Mouse (Mus musculus): Measurements from ENCODE around the gene Tceal9.

Gene Tceal9

GRCm38 (mm10) chrX:136270393-136271111 lies 25.7 kb downstream of the Tceal9 start:
- DNase-seq: peak; percentile 17 to 34

- DNase-seq: no peak
Measured at GRCm38 (mm10) chrX:136274542-136274941, 29.7 kb downstream of the Tceal9 start.

GRCm38 (mm10) chrX:136275386-136275785 lies 30.5 kb downstream of the Tceal9 start:
- DNase-seq: no peak

- DNase-seq: no peak
Measured at GRCm38 (mm10) chrX:136277577-136277976, 32.7 kb downstream of the Tceal9 start.

GRCm38 (mm10) chrX:136278401-136278800 lies 33.5 kb downstream of the Tceal9 start:
- no peak for DNase-seq

GRCm38 (mm10) chrX:136279410-136279809 lies 34.5 kb downstream of the Tceal9 start:
- DNase-seq: no peak

GRCm38 (mm10) chrX:136290817-136291281 lies 46.0 kb downstream of the Tceal9 start:
- peak in 1 of 2 experiments; percentile 17 for DNase-seq
